ENCODE assay signal across 9 mouse cellular contexts in genomic region chr7:126831539-126831938, GRCm38 (mm10). TPM values are rescaled to one million over a fixed set of nuclear protein-coding genes. Genes with fewer than 3 reads are reported as not detected.
DNase-seq lines count a peak whose midpoint lies in the region; ATAC-seq and TF ChIP-seq lines count a peak whose summit lies in the region.
"Had no signal": no experiment of that assay in that cellular context is flagged by ENCODE, and none has a peak within 500 bp of the region (broad histone marks: within the 10 kb centered on the region; RNA-seq: fewer than 3 reads in every experiment).

4930451I11Rik (minus strand) TSS chr7:126831639.

- peaks cover 0 to 5% of the 10 kb centered on the region in 2 experiments; a peak in 1 of 4 replicates for H3K4me1 ChIP-seq in heart, embryonic 14.5 days (ENCODE audit: control insufficient read depth in 2 of 2, insufficient read depth in 2 of 2, low read length in 2 of 2)
- peaks cover 14% of the 10 kb centered on the region for H3K4me1 ChIP-seq in G1E (ENCODE audit: insufficient read depth, low read depth, low read length)
- H3K4me1 ChIP-seq in forebrain, embryonic 16.5 days (replicated peaks; ENCODE audit: control insufficient read depth, insufficient read depth, low read length): peaks cover 6% of the 10 kb centered on the region
- H3K4me1 ChIP-seq in liver, postnatal 0 days (ENCODE audit: insufficient read depth): peaks cover 8% of the 10 kb centered on the region; the same call in 1 of the 2 replicates

- no peak within 1 kb of the TSS for H3K27ac ChIP-seq in heart, embryonic 14.5 days (replicated peaks in 1 of 2; ENCODE audit: control insufficient read depth in 1 of 2, insufficient read depth in 1 of 2, low read depth in 2 of 2, low read length in 2 of 2)
- H3K27ac ChIP-seq in forebrain, embryonic 16.5 days (ENCODE audit: low read length): no peak within 1 kb of the TSS
- no peak within 1 kb of the TSS for H3K27ac ChIP-seq in liver, postnatal 0 days (ENCODE audit: low read depth)

- intact Hi-C loops in heart, postnatal 14 days (cut with DNase I): no loop called here
- intact Hi-C loops in left cerebral cortex, postnatal 36 days (cut with DNase I): loop anchor here (2.0 kb wide), 1 partner anchor 279 kb away; no protein-coding TSS in a partner anchor

- H3K27me3 ChIP-seq in heart, embryonic 14.5 days (ENCODE audit: control insufficient read depth, insufficient read depth, low read length): peaks cover 18% of the 10 kb centered on the region; the same call in 1 of the 2 replicates
- H3K27me3 ChIP-seq in G1E (ENCODE audit: insufficient read depth, low read length): peaks cover 61% of the 10 kb centered on the region
- no peaks in the 10 kb centered on the region for H3K27me3 ChIP-seq in forebrain, embryonic 16.5 days (replicated peaks; ENCODE audit: control insufficient read depth, insufficient read depth, low read length)
- H3K27me3 ChIP-seq in liver, postnatal 0 days (ENCODE audit: insufficient read depth, low read length): peaks cover 8% of the 10 kb centered on the region; the same call in 1 of the 2 replicates

- H3K9me3 ChIP-seq in heart, embryonic 14.5 days (ENCODE audit: control insufficient read depth, low read length): no peaks in the 10 kb centered on the region
- no peaks in the 10 kb centered on the region for H3K9me3 ChIP-seq in G1E (replicated peaks)
- no peaks in the 10 kb centered on the region for H3K9me3 ChIP-seq in forebrain, embryonic 16.5 days (ENCODE audit: control insufficient read depth, low read length)
- no peaks in the 10 kb centered on the region for H3K9me3 ChIP-seq in liver, postnatal 0 days (ENCODE audit: low read length)

- H3K4me3 ChIP-seq in heart, embryonic 14.5 days (ENCODE audit: control insufficient read depth in 1 of 2, insufficient read depth in 1 of 2, low read depth in 1 of 2, low read length in 2 of 2): peak within 1 kb of the TSS; percentile 17 to 46; a peak in 3 of 4 replicates
- peak within 1 kb of the TSS; percentile 1; the same call in 1 of the 2 replicates for H3K4me3 ChIP-seq in G1E (ENCODE audit: low read depth, low read length)
- H3K4me3 ChIP-seq in forebrain, embryonic 16.5 days (replicated peaks; ENCODE audit: low read length): peak within 1 kb of the TSS; percentile 35
- H3K4me3 ChIP-seq in liver, postnatal 0 days (ENCODE audit: low read depth, low read length): peak within 1 kb of the TSS; percentile 30; the same call in 1 of the 2 replicates

- H3K36me3 ChIP-seq in heart, embryonic 14.5 days (ENCODE audit: control insufficient read depth, insufficient read depth, low read length): no peaks in the 10 kb centered on the region
- H3K36me3 ChIP-seq in G1E (replicated peaks): no peaks in the 10 kb centered on the region
- H3K36me3 ChIP-seq in forebrain, embryonic 16.5 days (ENCODE audit: control insufficient read depth, insufficient read depth): no peaks in the 10 kb centered on the region
- H3K36me3 ChIP-seq in liver, postnatal 0 days (replicated peaks; ENCODE audit: insufficient read depth, low read length): no peaks in the 10 kb centered on the region

- peak within 1 kb of the TSS; percentile 63 for H3K4me2 ChIP-seq in heart, embryonic 14.5 days (ENCODE audit: low read length)
- peak within 1 kb of the TSS; percentile 65 for H3K4me2 ChIP-seq in forebrain, embryonic 16.5 days (ENCODE audit: low read length)
- peak within 1 kb of the TSS; percentile 65 for H3K4me2 ChIP-seq in liver, postnatal 0 days (ENCODE audit: low read depth, low read length)

- no peak for ATAC-seq in heart, embryonic 14.5 days (ENCODE audit: insufficient number of reproducible peaks, insufficient read depth, low FRiP score, low read depth)
- ATAC-seq in G1E (ENCODE audit: extremely low read depth, insufficient number of reproducible peaks, low FRiP score, poor library complexity, severe bottlenecking): no peak
- peak; percentile 43; the same call in 1 of the 2 replicates for ATAC-seq in forebrain, embryonic 16.5 days
- no peak for ATAC-seq in liver, postnatal 0 days

- DNase-seq in heart, postnatal 14 days: no peak
- DNase-seq in G1E (ENCODE audit: low spot score): no peak
- no peak for DNase-seq in liver, postnatal 0 days
- DNase-seq in layer of hippocampus, postnatal 10 days (ENCODE audit: low spot score in 2 of 2): no peak
- no peak for DNase-seq in left cerebral cortex, postnatal 36 days (ENCODE audit: low spot score in 2 of 2)
- no peak for DNase-seq in cerebellum, adult 11 months

- no peak for TF ChIP-seq EP300 in liver, postnatal 0 days (IDR thresholded peaks at IDR 0.05; ENCODE audit: low read depth)

- peak within 1 kb of the TSS; percentile 49; the same call in 1 of the 2 replicates for H3K9ac ChIP-seq in heart, embryonic 14.5 days (ENCODE audit: low read length)
- 0 out of 2 replicates have a peak within 1 kb of the TSS, but pooled peaks have one; percentile 34 for H3K9ac ChIP-seq in forebrain, embryonic 16.5 days (replicated peaks; ENCODE audit: low read depth, low read length)
- H3K9ac ChIP-seq in liver, postnatal 0 days (replicated peaks): peak within 1 kb of the TSS; percentile 51; the same call in 1 of the 2 replicates

- no peak for TF ChIP-seq CTCF in G1E (IDR thresholded peaks at IDR 0.05; ENCODE audit: low read depth, low read length)
- TF ChIP-seq CTCF in liver, postnatal 0 days (IDR thresholded peaks at IDR 0.05; ENCODE audit: low read depth): no peak

- 54% methylated on average over 5 of the region's 5 CpGs for WGBS in heart, embryonic 14.5 days
- WGBS in forebrain, embryonic 16.5 days: 58% methylated on average over 5 of the region's 5 CpGs
- 61% methylated on average over 5 of the region's 5 CpGs for WGBS in liver, postnatal 0 days (ENCODE audit: insufficient replicate concordance)

RNA-seq across cellular contexts. Expression of gene 4930451I11Rik, which starts in this region (rescaled TPM):
- not detected in 2 replicates for polyA plus RNA-seq in heart, embryonic 14.5 days (2014; fragmentation: Nextera tagmentation; extraction: Ambion mirVana)
- not detected for total RNA-seq in heart, postnatal 14 days (2021)
- total RNA-seq in G1E (2014; fragmentation: Nextera tagmentation) (not detected in 2 replicates), G1E (2017) (not detected in 2 replicates)
- polyA plus RNA-seq in G1E (2012): not detected in 2 replicates
- polyA plus RNA-seq in forebrain, embryonic 16.5 days (2015; fragmentation: Nextera tagmentation; extraction: Ambion mirVana): not detected in 2 replicates
- polyA plus RNA-seq in liver, postnatal 0 days (2015; fragmentation: Nextera tagmentation; extraction: Ambion mirVana): not detected in 2 replicates
- total RNA-seq in layer of hippocampus, postnatal 10 days (2021): not detected
- total RNA-seq in left cerebral cortex, postnatal 36 days (2021): not detected
- total RNA-seq: liver, adult 2 months had no signal
- polyA plus RNA-seq: liver, adult 2 months had no signal

Comparison
In these comparisons a context has a peak if more than half of its experiments do, and no peak if none do; other contexts are left out.
1. Peak in ATAC-seq, H3K4me3 ChIP-seq, H3K9ac ChIP-seq and H3K4me2 ChIP-seq in forebrain, embryonic 16.5 days; RNA of the gene not detected or under 1 TPM.